Mouse (Mus musculus) left cerebral cortex, adult 11 months (tissue): ENCODE results near the gene Mink1.
"Not testable (repeated sequence)": the region's sequence is repeated elsewhere in the genome, so short reads cannot be mapped to it uniquely, and the experiment has no call there.

Experiments used
- DNase-seq: peaks from one replicate; pipeline ENCODE4 v3.0.0; 2022; ENCODE audit warnings: low spot score

Gene Mink1

DNA sequence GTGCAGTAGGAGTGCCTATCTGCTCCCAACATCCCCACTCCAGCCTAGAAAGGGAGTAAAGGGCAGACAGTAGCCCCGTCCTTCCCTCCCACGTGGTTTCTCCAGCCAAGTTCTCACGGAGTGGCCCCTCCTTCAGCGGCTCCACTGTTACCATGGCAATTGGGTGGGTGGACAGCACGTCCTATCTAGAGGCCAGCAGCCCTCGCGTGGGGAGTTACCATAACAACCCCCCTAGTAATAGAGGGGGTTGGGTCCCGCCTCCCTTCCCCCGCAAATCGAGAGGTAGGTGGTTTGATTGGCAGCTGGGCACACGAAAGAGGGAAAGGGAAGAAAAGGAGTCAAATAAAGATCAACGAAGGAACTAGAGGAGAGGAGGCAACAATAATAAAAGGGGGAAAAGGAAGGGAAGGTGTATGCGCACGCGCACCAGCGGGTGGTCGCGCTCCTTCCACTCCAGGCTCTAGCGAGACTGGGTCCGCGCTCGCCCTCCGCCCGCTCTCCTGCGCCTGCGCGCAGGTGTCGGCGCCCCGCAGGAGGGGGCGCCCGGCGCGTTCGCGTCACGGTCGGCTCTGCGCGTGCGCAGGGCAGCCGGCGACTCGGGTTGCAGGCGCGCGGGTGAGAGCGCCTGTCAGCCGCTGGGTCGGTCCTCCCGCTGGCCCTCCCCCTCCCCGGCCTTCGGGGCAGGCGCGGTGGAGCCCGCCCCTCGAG, at the start of gene Mink1:
Gene Mink1 (plus strand): TSS at position 595 of the 708 bp plus-strand sequence.
- peak; percentile 81 for DNase-seq

- no peak for DNase-seq
Observed at GRCm38 (mm10) chr11:70513520-70513919, 49.2 kb upstream of the Mink1 start.

DNA sequence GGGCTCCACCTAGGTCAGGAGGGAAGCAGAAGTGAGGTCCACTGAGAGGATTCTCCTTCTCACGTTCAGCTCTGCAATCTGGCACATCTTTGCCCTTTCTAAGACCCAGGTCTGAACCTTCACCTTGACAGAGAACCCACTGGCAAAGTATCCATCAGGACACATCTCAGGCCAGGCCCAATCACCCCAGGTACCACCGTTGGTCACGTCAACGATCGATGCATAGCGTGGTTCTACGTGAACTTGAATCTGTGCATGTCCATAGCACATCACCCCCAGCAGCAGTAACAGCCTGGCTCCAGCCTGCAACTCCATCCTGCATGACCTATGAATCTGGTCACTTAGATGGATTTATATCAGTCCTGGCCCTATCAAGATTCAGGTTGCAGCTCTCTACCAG, 48.4 kb upstream of the Mink1 start, which contains the start of gene Vmo1:
Gene Vmo1 (minus strand): TSS at position 329 of the 400 bp plus-strand sequence.
- DNase-seq, result no peak

GRCm38 (mm10) chr11:70516352-70516751, 46.3 kb upstream of the Mink1 start:
- no peak for DNase-seq

GRCm38 (mm10) chr11:70518436-70518835, 44.2 kb upstream of the Mink1 start:
- DNase-seq, result no peak

GRCm38 (mm10) chr11:70518923-70519322, 43.8 kb upstream of the Mink1 start, which contains the start of gene Gltpd2:
TSS of gene Gltpd2 (plus strand) at chr11:70519196.
- no peak for DNase-seq

- no peak for DNase-seq
Observed at GRCm38 (mm10) chr11:70520178-70520769, 42.4 kb upstream of the Mink1 start.

DNA sequence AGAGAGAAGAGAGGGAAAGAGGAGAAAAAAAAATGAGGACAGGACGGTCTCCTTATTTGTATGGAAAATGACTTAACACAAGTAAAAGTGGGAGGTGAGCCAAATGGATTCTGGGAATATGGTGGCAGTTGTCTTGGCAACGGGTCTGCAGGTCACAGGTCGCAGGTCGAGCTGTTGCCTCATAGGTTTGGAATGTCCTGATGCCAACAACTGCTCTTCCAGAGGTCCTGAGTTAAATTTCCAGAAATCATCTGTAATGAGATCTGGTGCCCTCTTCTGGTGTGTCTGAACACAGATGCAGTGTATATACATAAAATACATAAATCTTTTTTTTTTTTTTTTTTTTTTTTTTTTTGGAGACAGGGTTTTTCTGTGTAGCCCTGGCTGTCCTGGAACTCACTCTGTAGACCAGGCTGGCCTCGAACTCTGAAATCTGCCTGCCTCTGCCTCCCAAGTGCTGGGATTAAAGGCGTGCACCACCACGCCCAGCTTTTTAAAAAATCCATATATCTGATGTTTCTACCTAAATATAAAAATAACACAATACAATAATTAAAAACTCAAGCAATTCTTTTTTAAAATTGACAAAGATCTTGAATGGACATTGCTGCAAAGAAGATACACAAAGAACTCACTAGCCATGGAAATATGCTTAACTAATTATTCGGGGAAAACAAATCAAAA, 39.2 kb upstream of the Mink1 start:
- DNase-seq, result not testable (repeated sequence)

DNA sequence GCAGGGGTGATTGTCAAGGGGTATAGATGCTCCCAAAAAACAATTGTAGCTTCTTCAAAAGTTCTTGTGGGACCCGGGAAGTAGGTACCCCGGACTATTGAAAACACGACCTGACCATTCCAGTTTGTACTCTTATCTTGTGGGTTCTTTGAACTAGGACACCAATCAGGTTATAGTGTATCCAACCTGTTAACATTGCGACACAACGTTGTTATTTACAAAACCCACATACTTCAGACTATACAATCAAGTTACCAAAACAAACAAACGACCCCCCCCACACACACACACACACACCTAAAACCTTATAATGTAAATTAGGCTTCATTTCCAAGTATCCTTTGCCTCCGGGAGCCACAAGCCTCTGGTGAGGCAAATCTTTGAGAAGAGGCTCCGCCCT, 37.9 kb upstream of the Mink1 start:
- no peak for DNase-seq

DNA sequence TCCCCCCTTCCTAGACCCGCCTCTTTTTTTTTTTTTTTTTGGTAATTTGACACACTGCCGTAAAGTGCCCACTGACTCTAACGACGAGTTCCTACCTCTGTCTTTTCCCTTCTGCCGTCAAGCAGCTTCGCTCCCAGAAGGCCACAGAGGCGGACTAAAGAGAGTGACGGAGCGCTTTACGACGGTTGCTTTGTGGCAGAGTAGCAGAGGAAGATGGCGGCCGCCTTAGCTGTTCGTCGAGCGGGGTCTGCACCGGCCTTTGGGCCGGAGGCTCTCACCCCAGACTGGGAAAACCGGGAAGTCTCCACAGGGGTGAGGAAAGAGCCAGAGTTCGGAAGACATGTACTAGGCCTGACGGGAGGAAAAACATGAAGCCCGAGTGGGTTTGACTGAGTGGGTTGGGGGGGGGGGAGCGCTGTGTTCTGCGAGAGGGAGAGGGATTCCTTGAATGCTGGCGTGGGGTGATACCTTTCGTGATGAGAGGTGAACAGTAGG, 37.5 kb upstream of the Mink1 start, which contains the start of gene Psmb6:
Gene Psmb6 (plus strand): TSS at position 184 of the 495 bp plus-strand sequence.
- DNase-seq, result peak; percentile 91

- DNase-seq, result no peak
Observed at GRCm38 (mm10) chr11:70525726-70526125, 37.0 kb upstream of the Mink1 start.

- DNase-seq, result no peak
Observed at GRCm38 (mm10) chr11:70526211-70526610, 36.5 kb upstream of the Mink1 start.

GRCm38 (mm10) chr11:70528610-70529009, 34.1 kb upstream of the Mink1 start:
- no peak for DNase-seq

DNA sequence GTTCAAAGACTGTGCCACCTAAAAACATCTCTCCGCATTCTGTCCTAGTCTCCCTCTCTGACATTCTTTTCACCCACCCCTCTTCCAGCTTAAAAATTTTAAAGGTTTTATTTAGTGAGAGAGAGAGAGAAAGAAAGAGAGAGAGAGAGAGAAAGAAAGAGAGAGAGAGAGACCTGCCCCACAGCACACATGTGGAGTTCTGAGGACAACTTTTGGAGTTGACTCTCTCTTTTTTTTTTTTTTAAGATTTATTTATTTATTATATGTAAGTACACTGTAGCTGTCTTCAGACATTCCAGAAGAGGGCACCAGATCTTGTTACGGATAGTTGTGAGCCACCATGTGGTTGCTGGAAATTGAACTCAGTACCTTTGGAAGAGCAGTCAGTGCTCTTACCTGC, 31.6 kb upstream of the Mink1 start:
- DNase-seq, result not testable (repeated sequence)

GRCm38 (mm10) chr11:70532839-70533238, 29.8 kb upstream of the Mink1 start, which contains the start of gene Gm40193:
TSS of gene Gm40193 (minus strand) at chr11:70532939.
- no peak for DNase-seq

- no peak for DNase-seq
Observed at GRCm38 (mm10) chr11:70539423-70539822, 23.3 kb upstream of the Mink1 start.

GRCm38 (mm10) chr11:70539877-70540587, 22.6 kb upstream of the Mink1 start, which contains the start of gene Pld2:
TSS of gene Pld2 (plus strand) at chr11:70540064.
- DNase-seq, result peak; percentile 53

GRCm38 (mm10) chr11:70540928-70541327, 21.8 kb upstream of the Mink1 start:
- DNase-seq, result no peak

- no peak for DNase-seq
Observed at GRCm38 (mm10) chr11:70541415-70541814, 21.3 kb upstream of the Mink1 start.

DNA sequence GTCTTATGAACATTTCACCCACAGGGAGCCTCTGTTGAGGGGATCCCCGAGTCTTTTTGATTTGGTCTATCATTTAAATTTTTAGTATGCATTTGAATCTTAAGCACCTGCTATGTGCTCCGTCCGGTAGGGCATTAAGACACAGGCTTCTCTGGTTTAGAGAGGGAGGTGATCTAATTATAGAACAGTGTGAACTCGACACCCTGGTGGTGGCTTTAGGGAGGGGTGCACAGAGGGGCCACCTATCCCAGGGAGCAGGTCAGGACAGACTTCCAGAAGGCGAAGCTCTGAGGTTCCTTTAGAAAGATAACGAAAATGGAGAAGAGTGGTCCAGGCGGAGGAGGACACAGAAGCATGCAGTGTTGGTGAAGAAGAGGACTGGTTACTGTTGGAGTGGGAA, 18.2 kb upstream of the Mink1 start:
- DNase-seq, result no peak

DNA sequence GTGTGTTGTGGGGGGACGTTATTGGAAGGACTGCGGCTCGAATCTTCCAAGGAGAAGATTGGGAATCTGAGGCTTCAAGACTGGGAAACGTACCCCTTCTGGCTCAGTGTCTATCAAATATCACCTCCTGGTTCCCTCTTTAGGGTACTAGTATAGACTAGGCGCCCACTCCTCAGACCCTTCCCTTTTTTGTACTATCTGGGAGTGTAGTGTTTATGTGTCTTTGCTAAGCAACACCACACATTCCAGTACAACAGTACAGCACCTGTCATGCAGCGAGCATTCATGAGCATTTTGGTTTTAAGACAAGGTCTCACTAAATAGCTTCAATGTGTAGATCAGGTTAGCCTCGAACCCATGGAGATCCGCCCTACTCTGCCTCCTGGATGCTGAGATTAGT, 11.2 kb upstream of the Mink1 start:
- DNase-seq, result no peak

DNA sequence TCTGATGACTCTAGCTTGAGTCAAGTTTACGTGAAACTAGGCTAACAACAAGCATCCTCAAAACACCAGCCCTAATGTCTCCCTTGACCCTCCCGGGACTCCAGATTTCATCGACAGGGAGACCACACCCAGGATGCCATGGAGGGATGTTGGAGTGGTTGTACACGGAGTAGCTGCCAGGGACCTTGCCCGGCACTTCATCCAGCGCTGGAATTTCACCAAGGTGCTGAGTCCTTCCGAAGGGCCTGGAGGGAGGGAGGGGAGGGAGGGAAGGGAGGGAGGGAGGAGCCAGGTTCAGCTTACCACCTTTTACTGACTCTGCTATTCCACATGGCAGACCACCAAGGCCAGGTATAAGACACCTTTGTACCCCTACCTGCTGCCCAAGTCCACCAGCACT, 8.7 kb upstream of the Mink1 start:
- DNase-seq, result no peak
